10 mouse cellular contexts compared by ENCODE assay signal in genomic region chr8:122330446-122331133, GRCm38 (mm10). TPM values are rescaled to one million over a fixed set of nuclear protein-coding genes. Genes with fewer than 3 reads are reported as not detected.
DNase-seq lines count a peak whose midpoint lies in the region; ATAC-seq and TF ChIP-seq lines count a peak whose summit lies in the region.
"Had no signal": no experiment of that assay in that cellular context is flagged by ENCODE, and none has a peak within 500 bp of the region (broad histone marks: within the 10 kb centered on the region; RNA-seq: fewer than 3 reads in every experiment).

No protein-coding gene starts in this region.

- no peak for TF ChIP-seq CTCF in kidney, adult 2 months (conservative IDR thresholded peaks at IDR 0.05; ENCODE audit: insufficient read depth, insufficient read length, low read depth, low read length)
- TF ChIP-seq CTCF in liver, postnatal 0 days (IDR thresholded peaks at IDR 0.05; ENCODE audit: low read depth), result no peak

- H3K4me3 ChIP-seq in kidney, embryonic 14.5 days (ENCODE audit: low read length), result no peak overlapping the region
- no peak overlapping the region for H3K4me3 ChIP-seq in kidney, adult 2 months (ENCODE audit: insufficient read depth, low read depth, low read length)
- no peak overlapping the region for H3K4me3 ChIP-seq in brown adipose tissue, adult 24 weeks (ENCODE audit: insufficient read depth, low read depth, low read length)
- peak overlapping the region; percentile 39 for H3K4me3 ChIP-seq in erythroblast, embryonic 14.5 days (replicated peaks)
- H3K4me3 ChIP-seq in liver, postnatal 0 days (ENCODE audit: low read depth, low read length), result no peak overlapping the region

- no peaks in the 10 kb centered on the region for H3K9me3 ChIP-seq in kidney, embryonic 14.5 days (ENCODE audit: control insufficient read depth, low read length)
- peaks cover 26% of the 10 kb centered on the region for H3K9me3 ChIP-seq in erythroblast, embryonic 14.5 days (ENCODE audit: control insufficient read depth, low read length)
- 0 out of 2 replicates have a peak, but pooled peaks cover 2% of the 10 kb centered on the region for H3K9me3 ChIP-seq in liver, postnatal 0 days (ENCODE audit: low read length)

- no peak overlapping the region for H3K4me2 ChIP-seq in kidney, embryonic 14.5 days (replicated peaks; ENCODE audit: low read depth, low read length)
- peak overlapping the region; percentile 50 for H3K4me2 ChIP-seq in liver, postnatal 0 days (ENCODE audit: low read depth, low read length)

- no peak for DNase-seq in kidney, adult 2 months
- peak; percentile 80 for DNase-seq in liver, postnatal 0 days
- no peak for DNase-seq in thymus, adult 18-20 months
- DNase-seq in right cerebral cortex, postnatal 25 days, result no peak
- no peak for DNase-seq in frontal cortex, postnatal 14 days (ENCODE audit: low spot score in 2 of 2)
- DNase-seq: cerebellum, postnatal 36 days; forebrain, postnatal 0 days had no signal

- H3K4me1 ChIP-seq in kidney, embryonic 14.5 days (ENCODE audit: control insufficient read depth, insufficient read depth, low read length), result peaks cover 11% of the 10 kb centered on the region; the same call in 1 of the 2 replicates
- H3K4me1 ChIP-seq in kidney, adult 2 months (ENCODE audit: control insufficient read depth, insufficient read depth, low read length), result no peaks in the 10 kb centered on the region
- H3K4me1 ChIP-seq in brown adipose tissue, adult 24 weeks (ENCODE audit: control insufficient read depth, insufficient read depth, insufficient read length, low read length), result peaks cover 8% of the 10 kb centered on the region; the same call in 1 of the 2 replicates
- peaks cover 82% of the 10 kb centered on the region for H3K4me1 ChIP-seq in erythroblast, embryonic 14.5 days (ENCODE audit: control insufficient read depth)
- peaks cover 47% of the 10 kb centered on the region for H3K4me1 ChIP-seq in liver, postnatal 0 days (ENCODE audit: insufficient read depth)

- no peak overlapping the region for H3K9ac ChIP-seq in kidney, embryonic 14.5 days (ENCODE audit: low read depth, low read length)
- peak overlapping the region; percentile 55 for H3K9ac ChIP-seq in liver, postnatal 0 days (replicated peaks)
- H3K9ac ChIP-seq: forebrain, postnatal 0 days had no signal

- ATAC-seq in kidney, embryonic 14.5 days (ENCODE audit: low FRiP score, low TSS enrichment), result no peak
- peak; percentile 86 for ATAC-seq in liver, postnatal 0 days
- ATAC-seq: forebrain, postnatal 0 days had no signal

- TF ChIP-seq EP300 in liver, postnatal 0 days (IDR thresholded peaks at IDR 0.05; ENCODE audit: low read depth), result peak; percentile 51; the same call in 1 of the 2 replicates

- TF ChIP-seq POLR2A in kidney, adult 2 months (IDR thresholded peaks at IDR 0.05; ENCODE audit: low read depth, low read length), result no peak

- H3K36me3 ChIP-seq in kidney, embryonic 14.5 days (ENCODE audit: control insufficient read depth, insufficient read depth, low read length), result peaks cover 22% of the 10 kb centered on the region
- no peaks in the 10 kb centered on the region for H3K36me3 ChIP-seq in kidney, adult 2 months (ENCODE audit: control insufficient read depth, insufficient read depth, low read length)
- H3K36me3 ChIP-seq in erythroblast, embryonic 14.5 days (ENCODE audit: control insufficient read depth), result peaks cover 99% of the 10 kb centered on the region
- peaks cover 69% of the 10 kb centered on the region for H3K36me3 ChIP-seq in liver, postnatal 0 days (replicated peaks; ENCODE audit: insufficient read depth, low read length)

- peaks cover 13% of the 10 kb centered on the region for H3K27me3 ChIP-seq in kidney, embryonic 14.5 days (ENCODE audit: control insufficient read depth, insufficient read depth, low read length)
- no peaks in the 10 kb centered on the region for H3K27me3 ChIP-seq in kidney, adult 2 months (replicated peaks; ENCODE audit: control insufficient read depth, insufficient read depth, low read length)
- peaks cover 14% of the 10 kb centered on the region; the same call in 1 of the 2 replicates for H3K27me3 ChIP-seq in erythroblast, embryonic 14.5 days (ENCODE audit: control insufficient read depth)
- H3K27me3 ChIP-seq in liver, postnatal 0 days (ENCODE audit: insufficient read depth, low read length), result no peaks in the 10 kb centered on the region

- peak overlapping the region; percentile 59; the same call in 1 of the 2 replicates for H3K27ac ChIP-seq in kidney, embryonic 14.5 days (ENCODE audit: low read depth, low read length)
- no peak overlapping the region for H3K27ac ChIP-seq in kidney, adult 2 months (ENCODE audit: insufficient read depth, low read depth, low read length)
- H3K27ac ChIP-seq in brown adipose tissue, adult 24 weeks (replicated peaks; ENCODE audit: low read depth, low read length), result peak overlapping the region; percentile 50
- peak overlapping the region; percentile 64 for H3K27ac ChIP-seq in liver, postnatal 0 days (ENCODE audit: low read depth)

- WGBS in kidney, embryonic 14.5 days, result 82% methylated on average over 12 of the region's 12 CpGs
- 73% methylated on average over 12 of the region's 12 CpGs for WGBS in kidney, adult 2 months
- WGBS in liver, postnatal 0 days (ENCODE audit: insufficient replicate concordance), result 53% methylated on average over 12 of the region's 12 CpGs

RNA-seq across cellular contexts. Expression of gene Trhr2, which starts 30.0 kb away (rescaled TPM):
- polyA plus RNA-seq in kidney, embryonic 14.5 days (2014; fragmentation: Nextera tagmentation; extraction: Ambion mirVana), result not detected in 2 replicates
- polyA plus RNA-seq in kidney, adult 2 months (2012; rRNA removed), result 0.05 TPM in 1 of 2 replicates, not detected in the other
- not detected in 2 replicates for polyA plus RNA-seq in brown adipose tissue, adult 24 weeks (2012; ENCODE audit: insufficient read depth, insufficient read length, missing spikeins)
- polyA plus RNA-seq in erythroblast, embryonic 14.5 days (2012), result not detected in 2 replicates
- not detected in 2 replicates for polyA plus RNA-seq in liver, postnatal 0 days (2015; fragmentation: Nextera tagmentation; extraction: Ambion mirVana)

RNA-seq across cellular contexts. Expression of gene Zc3h18, which starts 45.8 kb away (rescaled TPM):
- polyA plus RNA-seq in kidney, embryonic 14.5 days (2014; fragmentation: Nextera tagmentation; extraction: Ambion mirVana), result 35.7 and 43.8 TPM in 2 replicates
- polyA plus RNA-seq in kidney, adult 2 months (2012; rRNA removed), result 23.3 and 24.1 TPM in 2 replicates
- 14.5 and 15.7 TPM in 2 replicates for polyA plus RNA-seq in brown adipose tissue, adult 24 weeks (2012; ENCODE audit: insufficient read depth, insufficient read length, missing spikeins)
- 10.0 and 10.5 TPM in 2 replicates for polyA plus RNA-seq in erythroblast, embryonic 14.5 days (2012)
- polyA plus RNA-seq in liver, postnatal 0 days (2015; fragmentation: Nextera tagmentation; extraction: Ambion mirVana), result 12.8 and 15.6 TPM in 2 replicates

RNA-seq across cellular contexts. Expression of gene Zfpm1, which starts 48.6 kb away (rescaled TPM):
- 2.7 and 2.8 TPM in 2 replicates for polyA plus RNA-seq in kidney, embryonic 14.5 days (2014; fragmentation: Nextera tagmentation; extraction: Ambion mirVana)
- polyA plus RNA-seq in kidney, adult 2 months (2012; rRNA removed), result 9.7 and 11.8 TPM in 2 replicates
- polyA plus RNA-seq in brown adipose tissue, adult 24 weeks (2012; ENCODE audit: insufficient read depth, insufficient read length, missing spikeins), result 3.4 and 6.1 TPM in 2 replicates
- polyA plus RNA-seq in erythroblast, embryonic 14.5 days (2012), result 331 and 361 TPM in 2 replicates
- polyA plus RNA-seq in liver, postnatal 0 days (2015; fragmentation: Nextera tagmentation; extraction: Ambion mirVana), result 5.7 and 6.9 TPM in 2 replicates

Comparison
In these comparisons a context has a peak if more than half of its experiments do, and no peak if none do; other contexts are left out.
1. RNA of gene Zfpm1, which starts 48.6 kb away (polyA plus RNA-seq): 331 to 361 TPM in erythroblast, embryonic 14.5 days; 9.7 to 11.8 TPM in kidney, adult 2 months, 5.7 to 6.9 TPM in liver, postnatal 0 days, 3.4 to 6.1 TPM in brown adipose tissue, adult 24 weeks and 2.7 to 2.8 TPM in kidney, embryonic 14.5 days; every median in the first group is over 10 times any median in the second.